Mouse (Mus musculus) embryonic facial prominence, embryonic 15.5 days (tissue): ENCODE data around the gene Chaf1a. TPM values are rescaled to one million over a fixed set of nuclear protein-coding genes. Genes with fewer than 3 reads are reported as not detected.

ENCODE experiments used
- ATAC-seq: fragments of 200-750 bp; cut with Nextera tagmentation; 2 replicates; pipeline ENCODE4 v1.8.0; 2017; ENCODE audit warnings: low read depth, moderate TSS enrichment; ENCODE audit not compliant: insufficient number of reproducible peaks, low FRiP score, low TSS enrichment
- H3K27ac ChIP-seq: fragments of 300-500 bp; sonication (generic); replicated peaks from 2 replicates; pipeline ENCODE4 v1.5.1; 2015; ENCODE audit warnings: mild to moderate bottlenecking, inconsistent platforms
- H3K27me3 ChIP-seq: fragments of 300-500 bp; sonication (generic); 2 replicates; pipeline ENCODE4 v1.6.1; 2015; ENCODE audit warnings: inconsistent platforms
- H3K36me3 ChIP-seq: fragments of 300-500 bp; sonication (generic); 2 replicates; pipeline ENCODE4 v1.6.1; 2015; ENCODE audit warnings: mild to moderate bottlenecking, inconsistent platforms
- H3K4me1 ChIP-seq: fragments of 300-500 bp; sonication (generic); 2 replicates; pipeline ENCODE4 v1.6.1; 2015; ENCODE audit warnings: inconsistent platforms
- H3K4me2 ChIP-seq: fragments of 300-500 bp; sonication (generic); replicated peaks from 2 replicates; pipeline ENCODE4 v1.6.1; 2015; ENCODE audit warnings: mild to moderate bottlenecking, inconsistent platforms
- H3K4me3 ChIP-seq: fragments of 300-500 bp; sonication (generic); replicated peaks from 2 replicates; pipeline ENCODE4 v1.5.1; 2015; ENCODE audit warnings: mild to moderate bottlenecking, inconsistent platforms
- H3K9ac ChIP-seq: fragments of 300-500 bp; sonication (generic); 2 replicates; pipeline ENCODE4 v1.6.1; 2015; ENCODE audit warnings: inconsistent platforms
- H3K9me3 ChIP-seq: fragments of 300-500 bp; sonication (generic); replicated peaks from 2 replicates; pipeline ENCODE4 v1.6.1; 2016; ENCODE audit warnings: inconsistent platforms
- WGBS: fragments of 180-500 bp; shearing (Covaris S2); methylation state at CpG from one replicate; pipeline ENCODE4 v1.1.7; 2015; 5-methylcytosine and 5-hydroxymethylcytosine counted together
- polyA plus RNA-seq: library from polyadenylated mRNA; unstranded; fragments of >200 nt; fragmentation: Nextera tagmentation; extraction: Ambion mirVana; gene quantifications from 2 replicates; pipeline ENCODE4 v1.2.1, GENCODE M21; 2015

Chaf1a gene
- 21.6 and 23.0 TPM in 2 replicates for polyA plus RNA-seq

DNA sequence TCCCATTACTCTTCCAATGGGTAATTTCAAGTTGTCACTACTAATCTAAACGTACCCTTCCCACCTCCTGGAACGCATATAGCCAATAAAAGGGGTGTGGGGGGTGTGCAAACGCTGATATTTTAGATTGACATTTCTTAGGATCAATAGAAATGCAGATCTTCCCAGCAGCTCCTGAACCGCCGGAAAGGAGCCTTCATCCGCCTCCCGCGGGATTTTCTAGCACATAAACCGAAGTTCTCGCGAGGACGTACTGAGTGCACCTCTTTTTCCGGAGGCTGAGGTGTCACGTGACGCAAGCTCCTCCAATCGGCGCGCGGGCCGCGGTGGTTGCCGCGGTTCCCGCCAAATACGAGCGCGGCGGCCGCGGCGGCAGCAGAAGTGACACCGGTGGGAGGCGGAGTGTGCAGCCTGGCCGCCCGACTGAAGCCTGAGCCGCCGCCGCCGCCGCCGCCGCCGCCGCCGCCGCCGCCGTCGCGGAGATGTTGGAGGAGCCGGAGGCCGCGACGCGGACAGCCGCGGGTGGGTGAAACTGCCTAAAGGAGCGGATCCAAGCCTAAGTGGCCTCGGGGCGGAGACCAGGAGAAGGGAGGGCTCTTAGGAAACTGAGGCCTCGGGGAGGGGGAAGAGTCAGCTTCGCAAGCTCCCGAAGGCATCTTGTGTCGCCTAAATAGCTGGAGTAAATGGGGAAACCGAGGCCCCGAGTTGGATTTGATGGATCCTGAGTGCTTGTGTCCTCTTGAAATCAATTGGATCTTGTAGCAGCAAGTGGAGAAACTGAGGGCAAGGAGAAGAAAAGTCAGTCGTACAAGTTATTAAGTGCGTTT lies at the start of gene Chaf1a:
Chaf1a (plus strand) TSS at position 410 of the 827 bp plus-strand sequence.
- peak within 1 kb of the TSS; percentile 65 for H3K4me3 ChIP-seq
- peaks cover 21% of the 10 kb centered on the region for H3K4me1 ChIP-seq
- ATAC-seq, result peak; percentile 89
- peak within 1 kb of the TSS; percentile 82 for H3K4me2 ChIP-seq
- WGBS, result under 1% methylated on average over 68 of the region's 68 CpGs
- H3K9ac ChIP-seq, result peak within 1 kb of the TSS; percentile 78
- H3K9me3 ChIP-seq, result no peaks in the 10 kb centered on the region
- H3K27ac ChIP-seq, result peak within 1 kb of the TSS; percentile 79
- peaks cover 12% of the 10 kb centered on the region for H3K36me3 ChIP-seq
- no peaks in the 10 kb centered on the region for H3K27me3 ChIP-seq

- peaks cover 6% of the 10 kb centered on the region; the same call in 1 of the 2 replicates for H3K4me1 ChIP-seq
- H3K36me3 ChIP-seq, result peaks cover 11% of the 10 kb centered on the region; the same call in 1 of the 2 replicates
- H3K4me2 ChIP-seq, result no peak overlapping the region
- whole genome bisulfite sequencing, result 80% methylated on average over 15 of the region's 15 CpGs
- no peak overlapping the region for H3K27ac ChIP-seq
- H3K27me3 ChIP-seq, result peaks cover 10% of the 10 kb centered on the region
- no peak for ATAC-seq
- H3K9me3 ChIP-seq, result no peaks in the 10 kb centered on the region
- no peak overlapping the region for H3K9ac ChIP-seq
- H3K4me3 ChIP-seq, result no peak overlapping the region
Observed at GRCm38 (mm10) chr17:55996007-55996406, 44.2 kb upstream of the Chaf1a start.

DNA sequence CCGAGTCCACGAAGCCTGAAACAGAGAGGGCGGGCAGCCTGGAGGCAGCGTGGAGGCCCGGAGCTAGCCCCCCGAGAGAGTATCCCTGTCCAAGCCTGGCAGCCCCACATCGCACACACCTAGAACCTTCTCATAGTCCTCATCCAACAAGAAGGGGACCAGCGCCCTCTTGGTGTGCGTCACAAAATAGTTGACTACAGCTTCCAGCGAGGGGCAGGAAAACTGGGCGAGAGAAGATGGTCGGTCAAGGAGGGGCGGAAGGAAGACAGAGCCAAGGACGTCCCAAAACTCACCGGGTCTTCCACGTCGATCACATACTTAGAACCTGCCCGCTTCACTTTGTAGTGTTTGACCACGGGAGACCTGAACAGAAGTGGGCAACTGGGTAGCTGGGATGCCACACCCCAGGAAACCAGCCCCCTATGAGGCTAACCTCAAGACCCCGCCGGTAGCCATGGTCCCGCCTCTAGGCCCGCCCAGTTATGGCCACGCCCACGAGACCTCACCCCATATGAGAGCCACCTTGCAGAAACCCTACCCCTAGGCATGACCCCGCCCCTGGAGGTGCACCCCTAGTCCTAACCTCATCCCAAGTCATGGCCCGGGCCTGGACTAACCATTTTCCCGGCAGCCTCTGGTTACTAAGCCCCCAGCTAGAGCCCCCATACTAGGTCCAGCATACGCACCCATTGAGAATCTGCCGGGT lies 40.3 kb upstream of the Chaf1a start:
- Histone ChIP-seq H3K36me3 (peaks cover 11% of the 10 kb centered on the region; the same call in 1 of the 2 replicates), H3K4me1 (peaks cover 6% of the 10 kb centered on the region; the same call in 1 of the 2 replicates), H3K4me2 (peak overlapping the region; percentile 28), H3K4me3 (peak overlapping the region; percentile 2), H3K9me3 (no peaks in the 10 kb centered on the region), H3K27me3 (peaks cover 10% of the 10 kb centered on the region), H3K27ac (no peak overlapping the region), H3K9ac (no peak overlapping the region)
- ATAC-seq, result no peak
- WGBS, result 6% methylated on average over 30 of the region's 30 CpGs

DNA sequence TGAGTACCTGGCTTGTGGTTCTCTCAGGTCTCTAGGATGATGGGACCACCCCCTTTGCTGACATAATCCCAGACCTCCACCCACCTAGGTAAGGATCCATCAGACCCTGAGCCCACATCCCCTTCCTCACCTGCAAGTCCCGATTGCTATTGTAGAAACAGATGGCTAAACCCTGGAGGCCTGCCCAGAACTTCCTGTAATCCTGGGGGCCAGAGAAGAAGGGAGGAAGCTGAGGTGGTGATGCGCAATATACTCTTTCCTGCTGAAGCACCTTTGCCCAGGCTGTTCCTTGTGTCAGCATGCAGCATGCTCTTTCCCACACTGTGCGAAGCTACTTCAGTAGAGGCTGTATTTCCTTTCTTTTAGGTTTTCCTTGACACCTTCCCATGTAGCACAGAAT lies 37.2 kb upstream of the Chaf1a start:
- 76% methylated on average over 3 of the region's 3 CpGs for WGBS
- Histone ChIP-seq H3K9ac (no peak overlapping the region), H3K4me3 (no peak overlapping the region), H3K4me1 (peaks cover 15% of the 10 kb centered on the region), H3K9me3 (no peaks in the 10 kb centered on the region), H3K4me2 (no peak overlapping the region), H3K27me3 (peaks cover 10% of the 10 kb centered on the region), H3K36me3 (0 out of 2 replicates have a peak, but pooled peaks cover under 1% of the 10 kb centered on the region), H3K27ac (no peak overlapping the region)
- ATAC-seq, result no peak

DNA sequence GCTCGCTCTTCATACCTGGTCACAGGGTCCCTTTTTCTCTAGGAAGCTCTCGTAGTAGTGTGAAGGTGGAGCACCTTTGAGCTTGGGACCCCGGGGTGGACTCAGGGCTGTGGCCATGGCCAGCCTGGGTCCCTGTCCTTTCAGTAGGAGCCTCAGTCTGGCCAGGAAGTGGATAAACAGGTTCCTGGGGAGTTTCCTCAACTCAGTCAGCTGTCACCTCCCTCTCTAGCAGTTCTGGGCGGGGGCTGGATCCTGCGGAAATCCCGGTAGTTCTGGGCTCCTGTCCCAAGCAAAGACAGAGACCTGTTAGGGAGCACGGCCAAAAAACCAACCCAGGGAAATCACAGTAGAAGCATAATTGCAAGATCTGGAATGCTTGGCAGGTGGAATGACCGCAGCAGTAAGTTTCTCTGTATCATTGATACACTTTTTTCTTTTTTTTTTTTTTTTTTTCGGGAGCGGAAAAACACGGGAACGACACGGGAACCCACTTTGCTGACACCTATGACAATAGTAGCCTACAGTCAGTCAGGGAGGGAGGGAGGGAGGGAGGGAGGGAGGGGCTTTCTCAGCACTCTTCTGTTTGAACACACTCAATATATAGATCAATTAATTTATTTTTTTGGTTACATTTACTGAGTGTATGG lies 34.7 kb upstream of the Chaf1a start, which contains the start of the genes Stap2 and Mpnd:
Stap2 (minus strand) TSS at position 170 of the 647 bp plus-strand sequence.
Mpnd (plus strand) TSS at position 297 of the 647 bp plus-strand sequence.
- Histone ChIP-seq H3K4me2 (peak within 1 kb of the TSS; percentile 22; the same call in 1 of the 2 replicates), H3K9ac (peak within 1 kb of the TSS; percentile 4; the same call in 1 of the 2 replicates), H3K27me3 (peaks cover 5% of the 10 kb centered on the region), H3K4me1 (peaks cover 23% of the 10 kb centered on the region), H3K36me3 (no peaks in the 10 kb centered on the region), H3K9me3 (no peaks in the 10 kb centered on the region), H3K27ac (peak within 1 kb of the TSS; percentile 44), H3K4me3 (peak within 1 kb of the TSS; percentile 32)
- whole genome bisulfite sequencing, result 35% methylated on average over 13 of the region's 13 CpGs
- no peak for ATAC-seq

- 47% methylated on average over 10 of the region's 10 CpGs for WGBS
- H3K9me3 ChIP-seq, result no peaks in the 10 kb centered on the region
- H3K4me3 ChIP-seq, result no peak overlapping the region
- H3K4me2 ChIP-seq, result no peak overlapping the region
- H3K4me1 ChIP-seq, result peaks cover 31% of the 10 kb centered on the region
- peaks cover 8% of the 10 kb centered on the region for H3K36me3 ChIP-seq
- H3K27me3 ChIP-seq, result no peaks in the 10 kb centered on the region
- 0 out of 2 replicates have a peak overlapping the region, but pooled peaks have one; percentile 44 for H3K27ac ChIP-seq
- no peak overlapping the region for H3K9ac ChIP-seq
- ATAC-seq, result no peak
Observed at GRCm38 (mm10) chr17:56006956-56007355, 33.3 kb upstream of the Chaf1a start.

GRCm38 (mm10) chr17:56007444-56008355 lies 32.5 kb upstream of the Chaf1a start:
- WGBS, result 24% methylated on average over 14 of the region's 14 CpGs
- Histone ChIP-seq H3K4me3 (peak overlapping the region; percentile 67), H3K9me3 (no peaks in the 10 kb centered on the region), H3K4me1 (peaks cover 31% of the 10 kb centered on the region), H3K27me3 (no peaks in the 10 kb centered on the region), H3K4me2 (peak overlapping the region; percentile 99), H3K9ac (no peak overlapping the region), H3K27ac (peak overlapping the region; percentile 90), H3K36me3 (peaks cover 15% of the 10 kb centered on the region)
- ATAC-seq, result peak; percentile 5; the same call in 1 of the 2 replicates

DNA sequence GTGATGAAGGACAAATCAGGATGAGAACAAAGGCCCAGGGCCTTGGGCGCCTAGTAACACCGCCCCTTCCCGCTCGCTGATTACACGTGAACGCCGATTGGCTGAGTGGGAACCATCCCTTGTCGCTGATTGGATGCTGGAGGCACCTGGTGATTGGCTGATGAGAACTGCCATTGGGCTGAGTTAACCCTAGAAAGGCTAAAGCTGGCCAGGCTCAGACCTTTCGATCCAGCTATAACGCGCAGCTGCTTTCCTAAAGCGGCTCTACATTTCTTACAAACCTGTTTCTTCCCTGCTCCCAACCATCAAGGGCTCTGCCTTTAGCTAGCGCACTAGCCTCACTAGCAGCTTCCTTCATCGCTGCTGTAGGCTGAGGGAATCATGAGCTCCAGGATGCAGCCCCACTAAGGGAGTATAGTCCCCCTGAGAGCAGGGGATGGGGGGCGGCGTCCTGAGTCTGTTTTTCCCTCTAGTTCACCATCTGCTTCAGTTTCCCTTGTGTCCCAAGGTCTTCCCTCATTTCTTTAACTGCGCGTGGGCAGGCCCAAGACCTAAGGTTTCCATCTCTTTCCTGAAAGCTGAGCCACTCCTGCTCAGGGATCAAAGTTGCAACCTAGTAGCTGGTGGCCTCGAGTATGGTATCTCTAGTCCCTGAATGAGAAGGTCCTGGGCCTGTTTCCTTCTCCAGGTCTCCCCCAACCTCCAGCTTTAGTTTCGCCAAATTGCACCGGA lies 31.7 kb upstream of the Chaf1a start:
- ATAC-seq, result peak; percentile 93

DNA sequence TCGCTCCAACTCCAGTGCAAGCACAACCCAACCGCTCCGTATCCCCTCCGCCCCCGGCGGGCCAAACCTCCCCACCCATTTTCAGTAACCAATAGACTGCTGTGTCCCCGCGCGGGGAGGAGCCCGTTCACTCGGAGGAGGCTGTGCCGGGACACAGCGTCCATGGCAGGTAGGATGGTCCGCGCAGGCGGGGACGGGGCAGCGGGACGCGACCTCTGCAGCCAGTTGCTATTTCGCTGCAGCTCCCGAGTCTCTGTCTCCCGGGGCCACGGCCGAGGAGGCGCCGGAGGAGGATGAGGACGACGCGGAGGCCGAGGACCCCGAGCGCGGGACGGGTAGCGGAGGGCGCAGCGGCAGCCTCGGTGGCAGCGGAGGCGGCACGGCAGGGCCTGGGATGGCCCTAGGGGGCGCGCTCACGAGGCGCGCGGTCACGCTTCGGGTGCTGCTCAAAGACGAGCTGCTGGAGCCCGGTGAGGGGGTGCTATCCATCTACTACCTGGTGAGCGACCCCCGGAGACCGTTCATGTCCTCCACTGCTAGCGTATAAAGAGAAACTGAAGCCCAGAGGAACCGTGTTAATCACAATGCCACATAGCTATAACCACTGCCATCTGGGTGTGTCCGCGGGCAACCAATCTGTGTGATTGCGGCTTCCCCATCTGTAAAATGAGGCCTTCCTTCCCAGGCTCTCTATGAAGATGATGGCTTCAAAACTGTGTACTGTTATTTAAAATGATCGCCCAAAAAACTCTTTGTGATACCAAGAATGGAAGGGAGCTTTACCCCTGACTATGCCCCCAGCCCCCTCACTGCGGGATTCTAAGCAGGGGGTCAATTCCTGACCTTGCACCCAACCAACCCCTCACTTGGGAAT lies 30.9 kb upstream of the Chaf1a start:
- ATAC-seq, result peak; percentile 89
- Histone ChIP-seq H3K27me3 (no peaks in the 10 kb centered on the region), H3K4me1 (peaks cover 31% of the 10 kb centered on the region), H3K36me3 (peaks cover 29% of the 10 kb centered on the region), H3K27ac (peak overlapping the region; percentile 90), H3K9ac (peak overlapping the region; percentile 66), H3K9me3 (no peaks in the 10 kb centered on the region), H3K4me2 (peak overlapping the region; percentile 99), H3K4me3 (peak overlapping the region; percentile 67)
- under 1% methylated on average over 61 of the region's 62 CpGs for WGBS

More for the DNA sequence above, 31.7 kb upstream of the Chaf1a start:
- H3K27ac ChIP-seq, result peak overlapping the region; percentile 90
- peak overlapping the region; percentile 67 for H3K4me3 ChIP-seq
- H3K9ac ChIP-seq, result peak overlapping the region; percentile 31; the same call in 1 of the 2 replicates
- peak overlapping the region; percentile 99 for H3K4me2 ChIP-seq
- no peaks in the 10 kb centered on the region for H3K27me3 ChIP-seq
- under 1% methylated on average over 21 of the region's 21 CpGs for WGBS
- H3K4me1 ChIP-seq, result peaks cover 31% of the 10 kb centered on the region
- peaks cover 21% of the 10 kb centered on the region for H3K36me3 ChIP-seq
- no peaks in the 10 kb centered on the region for H3K9me3 ChIP-seq
